ENCODE assay signal across 1 mouse cellular context in the genomic region with DNA sequence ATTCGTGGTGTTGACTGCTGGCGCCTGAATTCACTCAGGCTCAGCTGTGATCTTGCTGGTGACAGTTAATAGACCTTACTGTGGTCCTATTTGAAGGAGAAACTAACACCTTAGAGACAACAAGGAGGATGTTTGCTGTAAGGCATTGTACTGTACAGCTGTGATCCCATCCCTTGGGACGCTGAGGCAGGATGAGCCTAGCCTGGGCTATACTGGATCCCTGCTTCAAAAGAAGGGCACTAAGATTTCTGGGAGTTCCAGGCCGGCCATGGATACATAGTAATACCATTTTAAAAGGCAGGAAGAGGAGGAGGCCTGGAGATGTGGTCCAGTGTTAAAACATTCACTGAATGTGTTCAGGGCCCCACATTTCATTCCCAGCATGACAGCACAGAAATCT.
TF ChIP-seq lines count a peak whose summit lies in the region.

No protein-coding gene starts in this region.

TF ChIP-seq in CH12.LX, 34 proteins besides CTCF, POLR2A, EP300 and RAD21:
- TF ChIP-seq TCF12 (IDR thresholded peaks at IDR 0.05; ENCODE audit: low read depth, low read length) (no peak), MEF2A (IDR thresholded peaks at IDR 0.05; ENCODE audit: borderline replicate concordance, low read depth, low read length) (no peak), SIN3A (IDR thresholded peaks at IDR 0.05; ENCODE audit: low read length) (no peak), ZKSCAN1 (IDR thresholded peaks at IDR 0.05; ENCODE audit: borderline replicate concordance, low read depth, low read length) (no peak), USF1 (IDR thresholded peaks at IDR 0.05; ENCODE audit: low read depth, low read length) (no peak), ELF1 (IDR thresholded peaks at IDR 0.05; ENCODE audit: low read depth, low read length) (no peak), TBP (conservative IDR thresholded peaks at IDR 0.05; ENCODE audit: low read depth, low read length) (no peak), UBTF (IDR thresholded peaks at IDR 0.05; ENCODE audit: low read depth, low read length) (no peak), JUND (conservative IDR thresholded peaks at IDR 0.05; ENCODE audit: low read depth, low read length) (no peak), HCFC1 (IDR thresholded peaks at IDR 0.05; ENCODE audit: low read depth, low read length) (no peak), NELFE (IDR thresholded peaks at IDR 0.05; ENCODE audit: low read depth, low read length) (no peak), CHD1 (IDR thresholded peaks at IDR 0.05; ENCODE audit: low read depth, low read length) (no peak), MYC (IDR thresholded peaks at IDR 0.05; ENCODE audit: low read depth, low read length) (no peak), MAFK (IDR thresholded peaks at IDR 0.05; ENCODE audit: insufficient replicate concordance, low read length) (no peak), RCOR1 (conservative IDR thresholded peaks at IDR 0.05; ENCODE audit: low read depth, low read length) (no peak), IRF4 (IDR thresholded peaks at IDR 0.05; ENCODE audit: low read depth, low read length) (no peak), E2F4 (IDR thresholded peaks at IDR 0.05; ENCODE audit: insufficient replicate concordance, low read depth, low read length) (no peak), NRF1 (IDR thresholded peaks at IDR 0.05; ENCODE audit: low read depth, low read length) (no peak), USF2 (conservative IDR thresholded peaks at IDR 0.05; ENCODE audit: low read depth, low read length) (no peak)
